Mouse (Mus musculus): ENCODE data around the gene Arl3.
A peak's percentile ranks its signal among the peaks of the same experiment; 100 is the strongest.

The Arl3 gene

DNA sequence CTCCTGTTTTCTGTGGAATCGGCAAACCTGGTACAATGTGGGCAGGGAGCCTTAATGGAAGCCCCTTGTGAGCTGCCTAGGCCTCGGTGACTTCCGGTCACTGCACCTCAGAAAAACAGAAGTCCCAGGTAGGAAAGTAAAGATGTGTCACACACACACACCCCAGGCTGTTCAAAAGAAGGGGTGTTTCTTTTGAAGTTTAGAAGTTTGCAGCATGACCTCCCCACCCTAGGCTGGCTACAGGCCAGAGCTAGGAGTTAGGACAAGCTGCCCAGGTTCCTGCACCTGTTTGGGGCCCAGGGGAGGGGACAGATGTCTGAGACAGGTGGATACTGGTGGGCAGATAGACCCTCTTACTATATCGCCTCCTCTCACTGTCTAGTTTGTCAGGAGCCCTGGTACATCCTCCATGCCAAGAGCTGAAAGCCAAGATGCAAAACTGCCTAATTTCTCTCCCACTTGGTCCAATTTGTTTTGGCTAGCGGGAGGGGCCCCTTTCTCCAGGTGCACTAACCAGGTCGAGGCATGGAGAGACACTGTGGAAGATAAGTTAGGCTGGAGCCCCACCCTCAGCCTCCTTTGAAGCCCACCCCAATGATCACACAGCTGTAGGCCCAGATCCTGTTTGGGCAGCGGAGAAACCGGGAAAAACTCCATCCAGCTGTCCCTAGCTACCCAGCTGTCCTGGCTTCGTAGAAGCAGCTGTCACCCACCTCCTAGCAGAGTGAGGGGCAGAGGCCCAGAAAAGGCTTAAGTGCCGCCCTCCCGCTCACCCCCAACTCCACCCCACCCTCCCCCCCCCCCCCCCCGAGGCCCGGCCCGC, 55.3 kb downstream of the Arl3 start:
- no peak for DNase-seq (ENCODE audit: low spot score in 2 of 2)

DNA sequence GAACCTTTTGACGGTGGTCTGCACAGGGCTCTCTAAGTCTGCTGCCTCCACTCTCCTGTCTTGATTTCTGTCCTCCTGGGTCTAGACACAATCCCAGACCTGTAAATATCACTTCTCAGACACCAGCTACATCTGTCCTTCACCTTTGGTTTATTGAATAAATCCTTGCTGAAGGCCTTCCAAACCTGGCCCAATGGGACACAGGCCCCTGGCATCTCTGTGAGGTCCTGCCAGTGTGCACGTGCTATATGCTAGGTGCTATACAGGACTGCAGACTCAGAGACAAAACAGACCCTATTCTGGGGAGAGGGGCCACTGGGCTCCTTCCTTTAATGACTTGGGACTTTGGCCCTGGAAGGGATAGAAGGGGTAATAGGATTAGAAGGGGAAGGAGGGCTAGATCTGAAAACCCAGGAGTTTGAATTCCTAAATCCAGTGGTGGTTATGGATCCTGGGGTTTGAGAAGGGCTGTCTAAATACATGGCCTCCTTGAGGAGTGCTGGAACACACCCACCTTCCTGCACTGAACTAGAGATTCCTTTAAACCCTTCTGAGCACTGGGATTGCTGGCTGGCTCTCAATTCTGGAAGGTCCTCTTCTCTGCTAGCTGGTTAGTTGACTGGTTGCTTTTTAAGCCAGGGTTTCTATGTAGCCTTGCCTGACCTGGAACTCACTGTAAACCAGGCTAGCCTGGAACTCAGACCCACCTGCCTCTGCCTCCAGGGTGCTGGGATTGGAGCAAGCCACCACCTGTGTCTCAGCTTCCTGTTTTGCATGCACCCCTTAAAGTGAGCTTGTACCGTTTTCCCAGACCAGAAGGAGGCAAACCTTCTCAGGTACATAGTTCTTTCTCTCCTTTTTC, 56.1 kb downstream of the Arl3 start:
- no peak for DNase-seq (ENCODE audit: low spot score in 2 of 2)

GRCm38 (mm10) chr19:46515287-46515821, 57.6 kb downstream of the Arl3 start:
- DNase-seq (ENCODE audit: low spot score in 2 of 2), result no peak

DNA sequence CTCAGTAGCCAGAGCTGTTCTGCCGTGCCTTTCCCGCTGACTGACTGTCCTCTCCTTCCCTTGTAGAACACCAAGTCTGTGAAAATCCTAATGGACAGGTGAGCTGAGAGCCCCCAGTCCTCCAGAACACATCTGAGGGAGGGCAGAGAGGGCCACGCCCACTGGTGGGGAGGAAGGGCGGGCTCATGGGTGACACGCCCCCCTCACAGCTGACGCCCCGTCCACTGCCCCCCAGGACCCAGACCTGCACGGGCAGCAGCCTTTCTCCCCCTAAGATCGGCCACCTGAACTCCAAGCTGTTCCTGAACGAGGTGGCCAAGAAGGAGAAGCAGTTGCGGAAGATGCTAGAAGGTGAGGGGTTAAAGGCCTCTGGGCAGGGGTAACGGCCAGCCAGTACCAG, 58.6 kb downstream of the Arl3 start:
- DNase-seq (ENCODE audit: low spot score in 2 of 2), result no peak

DNA sequence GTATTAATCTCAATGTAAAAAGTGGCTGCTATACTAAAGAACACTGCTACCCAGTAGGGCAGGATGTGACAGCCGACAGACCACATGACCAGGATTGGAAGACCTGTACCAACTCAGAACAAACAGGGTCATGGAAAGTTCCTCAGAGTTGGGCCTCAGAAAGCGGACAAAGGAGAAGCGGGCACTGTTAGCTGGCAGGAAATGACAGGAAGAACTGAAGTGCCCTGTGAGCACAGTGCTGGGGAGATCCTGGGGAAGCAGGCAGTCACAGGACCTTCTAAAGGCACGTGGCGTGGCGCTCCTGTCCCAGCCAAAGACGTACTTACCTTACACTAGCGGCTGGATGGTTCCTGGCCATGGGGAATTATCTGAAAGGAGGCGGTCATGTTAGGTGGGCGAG, 61.7 kb downstream of the Arl3 start:
- DNase-seq (ENCODE audit: low spot score in 2 of 2), result no peak

DNA sequence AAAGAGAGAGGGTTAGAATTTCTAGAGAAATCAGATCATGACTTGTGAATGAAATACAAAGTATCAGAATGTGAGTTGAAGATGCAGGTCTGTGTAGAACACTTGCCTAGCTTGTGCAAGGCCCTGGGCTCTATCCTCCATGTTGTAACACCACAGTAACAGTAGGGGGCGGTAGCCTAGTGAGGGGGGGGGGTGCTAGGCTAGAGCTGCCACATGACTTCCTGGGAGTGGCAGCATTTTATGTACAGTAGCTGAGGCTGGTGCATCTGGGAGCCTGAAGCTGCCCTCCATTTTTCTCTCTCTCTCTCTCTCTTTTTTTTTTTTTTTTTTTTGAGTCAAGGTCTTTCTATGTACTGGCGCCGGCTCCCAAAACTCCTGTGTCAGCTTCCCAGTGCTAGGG, 62.2 kb downstream of the Arl3 start:
- DNase-seq (ENCODE audit: low spot score in 2 of 2), result no peak

DNA sequence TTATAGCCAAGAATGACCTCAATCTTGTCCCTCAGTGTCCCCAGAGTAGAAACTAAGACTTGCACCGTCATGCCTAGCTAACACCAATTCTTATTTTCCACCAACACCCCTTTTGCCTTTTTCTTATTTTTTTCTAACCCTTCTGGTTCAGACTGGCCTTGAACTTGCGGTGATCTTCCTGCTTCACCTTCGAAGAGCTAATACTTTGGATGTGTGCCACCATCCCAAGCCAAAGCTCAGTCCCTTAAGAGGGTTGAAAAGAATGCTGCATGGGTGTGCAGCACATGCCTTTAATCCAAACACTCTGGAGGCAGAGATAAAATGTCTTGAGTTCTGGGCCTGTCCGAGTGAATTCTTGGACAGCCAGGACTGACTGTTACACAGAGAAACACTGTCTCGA, 62.6 kb downstream of the Arl3 start:
- no peak for DNase-seq (ENCODE audit: low spot score in 2 of 2)

DNA sequence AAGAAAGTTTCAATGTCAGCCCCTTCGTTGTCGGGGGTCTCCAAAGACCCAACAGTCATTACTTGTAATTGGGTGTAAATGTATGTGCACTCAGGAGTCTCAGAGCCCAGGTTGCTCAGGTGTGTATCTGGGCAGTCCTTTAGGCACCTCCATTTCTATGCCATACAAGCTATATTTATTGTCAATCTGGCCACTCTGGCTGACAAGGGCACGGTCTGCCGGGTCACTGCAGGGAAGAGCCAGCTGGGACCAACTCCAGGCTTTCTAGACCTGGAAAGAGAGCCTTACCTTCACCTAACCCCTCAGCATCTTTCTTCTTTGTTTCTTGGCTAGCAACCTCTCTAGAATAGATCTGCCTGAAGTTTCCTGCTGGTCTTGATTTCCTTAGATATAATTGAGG, 63.3 kb downstream of the Arl3 start:
- DNase-seq (ENCODE audit: low spot score in 2 of 2), result no peak

GRCm38 (mm10) chr19:46509202-46509601, 63.8 kb downstream of the Arl3 start:
- peak in 1 of 2 experiments; percentile 69 for DNase-seq (ENCODE audit: low spot score in 2 of 2)

- DNase-seq (ENCODE audit: low spot score in 2 of 2), result no peak
Measured at GRCm38 (mm10) chr19:46508738-46509137, 64.3 kb downstream of the Arl3 start.

DNA sequence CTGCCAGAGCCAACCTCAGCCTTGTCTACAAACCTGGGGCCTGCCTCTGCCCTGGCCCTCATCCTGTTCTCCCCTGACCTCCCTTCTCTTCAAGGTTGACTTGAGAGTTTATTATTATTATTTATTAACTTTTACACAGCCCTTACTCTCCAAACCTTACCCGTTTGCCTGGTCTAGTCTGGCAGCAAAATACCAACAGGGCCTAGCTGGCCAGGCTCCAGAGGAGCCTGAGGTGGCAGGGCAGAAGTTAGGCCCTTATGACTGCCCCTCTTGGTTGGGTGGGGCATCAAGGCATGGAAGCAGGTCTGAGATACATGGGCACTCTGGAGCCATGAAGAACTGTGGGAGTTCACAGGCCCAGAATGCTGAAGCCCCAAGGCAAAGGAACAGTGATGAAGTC, 65.2 kb downstream of the Arl3 start:
- DNase-seq (ENCODE audit: low spot score in 2 of 2), result no peak

DNA sequence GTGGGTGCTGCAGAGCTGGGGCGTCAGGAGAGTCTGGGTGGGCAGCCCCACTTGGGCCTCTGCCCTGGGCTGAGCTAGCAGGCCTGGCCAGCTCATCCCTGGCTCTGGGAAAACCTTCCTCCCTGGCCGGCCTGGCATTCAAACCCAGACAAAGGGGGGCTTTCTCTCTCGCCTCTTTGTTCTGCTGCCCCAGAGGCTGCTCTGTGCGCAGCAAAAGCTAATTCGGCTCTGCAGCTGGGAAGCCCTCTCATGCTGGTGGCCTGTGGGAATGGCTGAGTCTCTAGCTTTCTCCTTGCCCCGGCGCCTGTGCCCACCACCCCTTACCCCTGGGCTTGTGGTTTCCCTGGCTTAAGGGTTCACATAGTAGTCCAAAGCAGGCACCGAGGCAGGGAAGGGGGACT, 65.8 kb downstream of the Arl3 start:
- no peak for DNase-seq (ENCODE audit: low spot score in 2 of 2)

- DNase-seq (ENCODE audit: low spot score in 2 of 2), result no peak
Measured at GRCm38 (mm10) chr19:46506372-46506717, 66.7 kb downstream of the Arl3 start.

- no peak for DNase-seq (ENCODE audit: low spot score in 2 of 2)
Measured at GRCm38 (mm10) chr19:46505646-46506371, 67.2 kb downstream of the Arl3 start.

- no peak for DNase-seq (ENCODE audit: low spot score in 2 of 2)
Measured at GRCm38 (mm10) chr19:46504822-46505417, 68.1 kb downstream of the Arl3 start.

DNA sequence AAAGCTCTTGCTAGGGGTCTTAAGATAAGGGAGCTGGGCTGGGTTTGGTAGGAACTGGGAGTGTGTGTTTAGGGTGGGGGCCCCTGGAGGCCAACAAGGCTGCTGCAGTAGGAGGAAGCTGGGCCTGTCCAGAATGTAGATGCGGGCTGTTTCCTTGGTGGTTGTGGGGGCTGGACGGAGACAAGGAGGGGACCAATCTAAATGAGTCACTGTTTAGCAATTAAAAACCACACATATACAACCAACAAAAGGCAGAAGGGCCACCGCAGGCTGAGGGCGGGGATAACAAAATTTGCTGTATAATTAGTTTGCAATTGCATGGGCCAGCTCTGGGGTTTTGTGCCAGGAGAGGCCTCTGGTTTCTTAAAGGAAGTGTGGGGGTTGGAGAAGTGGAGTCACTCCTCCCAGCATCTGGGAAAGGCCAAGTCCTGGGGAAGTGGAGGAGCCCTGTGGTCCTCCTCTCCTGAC, 68.9 kb downstream of the Arl3 start:
- peak in 1 of 2 experiments; percentile 64 for DNase-seq (ENCODE audit: low spot score in 2 of 2)

DNA sequence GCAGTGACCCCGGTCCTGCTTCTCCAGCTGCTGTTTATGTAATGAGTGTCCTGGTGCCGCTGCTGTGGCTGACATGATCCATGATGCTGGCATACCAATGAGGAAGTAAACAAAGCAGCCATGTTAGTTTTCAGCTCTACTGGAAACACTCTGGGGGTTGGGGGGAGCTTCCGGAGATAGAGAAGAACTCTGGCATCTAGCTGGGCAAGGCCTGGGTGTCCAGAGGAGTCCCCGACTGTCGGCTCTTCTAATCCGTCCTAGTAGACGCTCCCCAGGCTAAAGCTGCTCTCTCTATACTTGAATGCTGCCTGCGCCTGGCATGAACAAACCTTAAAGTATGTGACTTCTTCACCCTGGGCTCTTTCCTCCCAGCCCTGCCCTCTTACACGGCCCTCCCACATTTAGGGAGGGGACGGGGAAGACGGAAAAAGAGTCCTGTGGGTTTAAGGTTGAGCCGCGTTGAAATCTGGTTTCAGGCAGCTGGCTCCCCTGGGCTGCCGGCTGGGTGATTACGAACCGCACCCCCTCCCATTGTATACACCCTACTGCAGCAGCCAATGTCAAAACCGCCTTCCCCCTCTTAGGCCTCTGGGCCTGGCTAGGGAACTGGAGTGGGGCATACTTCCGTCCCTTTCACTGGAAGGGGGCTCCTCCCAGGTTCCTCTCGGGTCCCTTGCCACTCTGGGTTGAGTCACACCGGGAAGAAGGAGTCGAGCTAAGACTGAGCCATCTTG, 69.5 kb downstream of the Arl3 start:
- peak; percentile 73 to 86 for DNase-seq (ENCODE audit: low spot score in 2 of 2)

DNA sequence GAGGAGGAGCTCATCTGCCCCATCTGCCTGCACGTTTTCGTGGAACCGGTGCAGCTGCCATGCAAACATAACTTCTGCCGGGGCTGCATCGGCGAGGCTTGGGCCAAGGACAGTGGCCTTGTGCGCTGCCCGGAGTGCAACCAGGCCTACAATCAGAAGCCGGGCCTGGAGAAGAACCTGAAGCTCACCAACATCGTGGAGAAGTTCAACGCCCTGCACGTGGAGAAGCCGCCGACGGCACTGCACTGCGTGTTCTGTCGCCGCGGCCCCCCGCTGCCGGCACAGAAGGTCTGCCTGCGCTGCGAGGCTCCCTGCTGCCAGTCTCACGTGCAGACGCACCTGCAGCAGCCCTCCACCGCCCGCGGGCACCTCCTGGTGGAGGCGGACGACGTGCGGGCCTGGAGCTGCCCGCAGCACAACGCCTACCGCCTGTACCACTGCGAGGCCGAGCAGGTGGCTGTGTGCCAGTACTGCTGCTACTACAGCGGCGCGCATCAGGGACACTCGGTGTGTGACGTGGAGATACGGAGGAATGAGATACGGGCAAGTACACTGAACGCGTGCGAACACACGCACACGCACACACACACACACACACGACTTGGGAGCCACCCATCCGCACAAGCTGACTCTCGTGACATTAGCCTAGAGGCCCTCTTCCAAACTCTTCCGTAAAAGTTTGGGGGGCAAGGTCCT, 70.4 kb downstream of the Arl3 start:
- DNase-seq (ENCODE audit: low spot score in 2 of 2), result peak; percentile 72 to 75

DNA sequence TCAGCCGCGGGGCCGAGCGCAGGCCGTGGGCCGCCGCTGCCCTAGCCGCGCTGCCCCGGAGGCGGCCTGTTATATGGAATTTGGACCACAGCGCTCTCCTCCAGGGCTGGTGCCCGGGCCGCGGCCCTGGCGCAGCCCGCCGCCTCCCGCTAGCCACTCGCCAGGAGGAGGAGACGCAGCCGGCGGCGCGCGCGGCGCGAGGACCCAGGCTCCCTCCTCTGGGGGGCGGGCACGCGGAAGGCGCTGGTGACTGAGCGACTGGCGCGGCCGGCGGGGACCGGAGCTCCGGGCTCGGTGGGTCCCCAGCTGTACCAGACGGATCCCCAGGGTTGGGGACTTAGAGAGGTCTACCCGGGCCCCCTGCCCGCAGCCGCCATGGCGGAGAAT, 70.9 kb downstream of the Arl3 start:
- peak; percentile 73 to 74 for DNase-seq (ENCODE audit: low spot score in 2 of 2)

DNA sequence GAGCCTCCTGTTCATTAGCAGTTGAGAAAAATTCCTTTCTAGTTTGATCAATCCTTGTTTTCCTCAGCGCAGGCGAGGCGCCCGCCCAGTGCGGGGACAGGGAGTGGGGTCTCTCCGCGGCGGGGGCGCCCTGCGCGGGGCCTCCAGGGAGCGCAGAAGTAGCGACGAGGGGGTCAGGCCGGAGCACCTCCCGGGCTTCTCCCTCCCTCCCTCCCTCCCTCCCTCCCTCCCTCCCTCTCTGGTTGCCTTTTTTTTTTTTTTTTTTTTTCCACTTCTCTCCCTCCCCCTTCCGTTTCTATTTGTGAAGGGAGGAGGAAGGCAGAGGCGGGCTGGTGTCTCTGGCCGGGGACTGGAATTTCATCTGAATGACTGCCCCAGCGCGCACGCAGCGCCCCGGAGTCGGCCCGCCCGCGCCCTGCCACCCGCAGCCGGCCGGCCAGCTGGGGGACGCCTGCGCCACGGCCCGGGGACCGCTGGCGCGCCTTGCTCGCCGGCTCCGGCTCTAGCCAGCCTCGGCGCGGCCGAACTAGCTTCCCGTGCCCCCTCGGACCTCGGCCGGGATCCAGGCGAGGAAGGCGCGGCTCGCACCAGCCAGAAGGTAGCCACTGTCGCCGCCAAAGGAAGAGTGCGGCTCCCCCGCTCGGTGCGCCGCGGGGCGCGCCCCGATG, 71.5 kb downstream of the Arl3 start, which contains the start of gene Trim8:
Trim8 (plus strand) TSS at position 302 of the 668 bp plus-strand sequence.
- peak; percentile 81 to 83 for DNase-seq (ENCODE audit: low spot score in 2 of 2)
